Mouse (Mus musculus) ES-Bruce4 (cell line): ENCODE measurements around the gene Rnd1.
A peak's percentile ranks its signal among the peaks of the same experiment; 100 is the strongest.

Experiments
- CTCF ChIP-seq: IDR thresholded peaks from one replicate; pipeline ENCODE4 v1.8.1; 2011; ENCODE audit warnings: low read depth, low read length
- POLR2A ChIP-seq: IDR thresholded peaks from one replicate; pipeline ENCODE4 v1.8.1; 2011; ENCODE audit warnings: low read length; ENCODE audit not compliant: insufficient read depth

DNA sequence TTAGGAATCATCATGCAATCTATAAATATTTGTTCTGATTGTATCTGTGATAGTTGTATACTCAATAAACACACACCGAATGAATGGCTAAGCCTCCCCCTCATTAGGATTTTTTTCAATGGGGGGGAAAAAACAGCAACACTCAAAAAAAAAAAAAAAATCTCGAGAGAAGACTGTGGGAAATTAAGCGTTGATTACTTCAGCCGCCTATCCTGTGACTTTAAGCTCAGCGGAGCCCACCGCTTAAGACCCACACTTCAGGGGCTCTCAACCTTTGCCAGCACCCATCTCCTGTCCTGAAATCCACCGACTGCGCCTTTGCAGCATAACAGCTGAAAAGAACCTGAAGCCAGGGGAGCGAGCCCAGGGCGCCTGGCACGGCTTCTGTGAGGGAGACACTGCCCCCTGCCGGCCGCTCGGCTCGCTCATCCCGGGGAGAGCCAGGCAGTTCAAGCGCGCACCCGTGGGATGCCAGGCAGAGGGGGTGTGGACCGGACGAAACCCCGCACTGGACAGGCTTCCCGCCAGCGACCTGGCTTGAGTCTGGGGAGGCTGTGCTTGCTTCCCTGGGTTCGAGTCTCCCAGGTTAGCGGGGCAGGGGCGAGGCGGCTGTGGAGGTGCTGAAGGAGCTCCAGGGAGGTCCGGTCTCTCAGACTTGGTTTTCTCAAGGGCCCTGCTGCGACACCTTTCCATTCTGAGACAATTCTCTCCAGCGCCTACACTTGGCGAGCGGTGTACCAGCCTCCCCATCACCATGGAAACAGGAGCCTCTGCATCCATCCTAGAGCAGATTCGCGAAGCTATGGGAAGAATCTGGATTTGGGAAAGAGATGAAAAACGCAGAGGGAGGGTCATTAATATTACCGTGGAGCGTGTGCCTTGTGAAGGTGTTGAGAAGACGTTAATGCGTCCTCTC, 22.2 kb upstream of the Rnd1 start:
- TF ChIP-seq POLR2A (no peak), CTCF (peak; percentile 84)
